Mouse (Mus musculus): ENCODE measurements around the gene Gm9817. TPM values are rescaled to one million over a fixed set of nuclear protein-coding genes. Genes with fewer than 3 reads are reported as not detected.
A peak's percentile ranks its signal among the peaks of the same experiment; 100 is the strongest.
"Not testable (repeated sequence)": the region's sequence is repeated elsewhere in the genome, so short reads cannot be mapped to it uniquely, and the experiment has no call there.

Gene Gm9817
- polyA plus RNA-seq (2015; fragmentation: Nextera tagmentation; extraction: Ambion mirVana): not detected in 2 replicates

DNA sequence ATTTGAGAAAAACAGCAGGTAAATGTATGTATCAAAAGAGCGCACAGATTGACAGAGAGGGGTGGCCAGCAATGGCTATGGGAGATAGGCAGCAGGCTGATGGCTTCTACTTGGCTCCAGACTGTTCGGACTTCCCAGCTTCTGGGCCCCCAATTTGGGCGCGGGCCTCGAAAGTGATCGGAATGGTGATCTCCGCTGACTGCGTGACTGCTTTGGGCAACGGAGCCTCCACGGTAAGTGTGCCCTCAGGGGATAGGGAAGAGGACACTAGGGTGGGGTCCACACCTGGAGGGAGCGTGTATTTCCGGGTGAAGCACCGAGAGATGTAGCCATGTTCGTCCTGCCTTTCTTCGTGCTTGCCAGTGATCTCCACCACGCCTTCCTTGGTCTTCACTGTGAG, at the start of gene Gm9817:
Gene Gm9817, plus strand, starts transcription at position 301 of the 400 bp plus-strand sequence.
- not testable (repeated sequence) for H3K9me3 ChIP-seq (ENCODE audit: control insufficient read depth, low read length); H3K4me2 ChIP-seq (ENCODE audit: low read depth, low read length); H3K9ac ChIP-seq (ENCODE audit: low read length); H3K27me3 ChIP-seq (ENCODE audit: control insufficient read depth, insufficient read depth, low read depth, low read length); H3K4me3 ChIP-seq (ENCODE audit: low read length); H3K4me1 ChIP-seq (replicated peaks; ENCODE audit: control insufficient read depth, insufficient read depth, low read length); H3K27ac ChIP-seq (ENCODE audit: low read length); H3K36me3 ChIP-seq (ENCODE audit: control insufficient read depth, insufficient read depth, low read length)
- WGBS: 55% methylated on average over 16 of the region's 16 CpGs
- ATAC-seq (ENCODE audit: low read depth): peak; percentile 10; the same call in 1 of the 2 replicates

DNA sequence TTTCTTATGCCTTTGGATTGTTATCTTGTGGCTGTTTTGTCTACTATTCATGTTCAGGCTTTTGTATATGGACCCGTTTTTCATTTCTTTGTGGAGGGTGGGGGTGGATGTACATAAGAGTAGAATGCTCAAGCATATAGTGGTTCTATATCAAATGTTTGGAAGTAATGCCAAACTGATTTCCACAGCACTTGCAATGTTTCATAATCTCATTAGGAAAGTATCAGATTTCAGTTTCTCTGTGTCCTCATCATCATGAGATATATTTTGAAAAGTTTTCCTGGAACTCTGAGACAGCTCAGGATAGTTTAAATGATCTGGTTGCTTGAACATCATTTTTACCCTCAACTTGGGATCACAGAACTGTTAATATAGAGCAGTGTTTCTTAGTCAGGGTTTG, 48.7 kb upstream of the Gm9817 start:
- WGBS: 61% methylated on average over 1 of the region's 1 CpGs
- Histone ChIP-seq H3K4me3 (ENCODE audit: low read length) (no peak overlapping the region), H3K27ac (ENCODE audit: low read length) (no peak overlapping the region), H3K27me3 (ENCODE audit: control insufficient read depth, insufficient read depth, low read depth, low read length) (no peaks in the 10 kb centered on the region), H3K36me3 (ENCODE audit: control insufficient read depth, insufficient read depth, low read length) (no peaks in the 10 kb centered on the region), H3K9me3 (ENCODE audit: control insufficient read depth, low read length) (no peaks in the 10 kb centered on the region), H3K4me2 (ENCODE audit: low read depth, low read length) (no peak overlapping the region), H3K9ac (ENCODE audit: low read length) (no peak overlapping the region), H3K4me1 (replicated peaks; ENCODE audit: control insufficient read depth, insufficient read depth, low read length) (peaks cover 3% of the 10 kb centered on the region; the same call in 1 of the 2 replicates)
- no peak for ATAC-seq (ENCODE audit: low read depth)

DNA sequence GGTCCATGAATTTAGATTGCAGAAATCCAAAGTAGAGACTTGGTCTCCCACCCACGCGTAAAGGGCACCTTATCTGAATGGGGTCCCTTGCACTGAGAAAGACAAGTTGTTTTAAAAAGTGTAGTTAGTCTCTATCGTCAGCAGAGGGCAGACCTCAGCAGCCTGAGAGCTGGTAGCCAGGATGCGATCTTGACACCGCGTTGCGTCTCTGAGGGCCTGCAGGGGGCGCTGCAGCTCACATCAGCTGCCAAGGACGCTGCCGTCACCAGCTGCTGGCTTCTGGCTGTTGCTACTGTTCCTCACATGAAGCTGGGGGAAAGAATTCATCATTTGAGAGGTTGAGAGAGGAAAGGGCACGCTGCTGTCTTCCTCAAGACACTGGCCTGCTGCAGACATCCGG, 47.7 kb upstream of the Gm9817 start:
- no peak overlapping the region for H3K9ac ChIP-seq (ENCODE audit: low read length)
- ATAC-seq (ENCODE audit: low read depth): peak; percentile 72
- no peak overlapping the region for H3K4me3 ChIP-seq (ENCODE audit: low read length)
- no peaks in the 10 kb centered on the region for H3K36me3 ChIP-seq (ENCODE audit: control insufficient read depth, insufficient read depth, low read length)
- H3K27me3 ChIP-seq (ENCODE audit: control insufficient read depth, insufficient read depth, low read depth, low read length): no peaks in the 10 kb centered on the region
- peaks cover 3% of the 10 kb centered on the region; the same call in 1 of the 2 replicates for H3K4me1 ChIP-seq (replicated peaks; ENCODE audit: control insufficient read depth, insufficient read depth, low read length)
- no peaks in the 10 kb centered on the region for H3K9me3 ChIP-seq (ENCODE audit: control insufficient read depth, low read length)
- 4% methylated on average over 12 of the region's 12 CpGs for WGBS
- no peak overlapping the region; the same call in 1 of the 2 replicates for H3K27ac ChIP-seq (ENCODE audit: low read length)
- H3K4me2 ChIP-seq (ENCODE audit: low read depth, low read length): peak overlapping the region; percentile 28

DNA sequence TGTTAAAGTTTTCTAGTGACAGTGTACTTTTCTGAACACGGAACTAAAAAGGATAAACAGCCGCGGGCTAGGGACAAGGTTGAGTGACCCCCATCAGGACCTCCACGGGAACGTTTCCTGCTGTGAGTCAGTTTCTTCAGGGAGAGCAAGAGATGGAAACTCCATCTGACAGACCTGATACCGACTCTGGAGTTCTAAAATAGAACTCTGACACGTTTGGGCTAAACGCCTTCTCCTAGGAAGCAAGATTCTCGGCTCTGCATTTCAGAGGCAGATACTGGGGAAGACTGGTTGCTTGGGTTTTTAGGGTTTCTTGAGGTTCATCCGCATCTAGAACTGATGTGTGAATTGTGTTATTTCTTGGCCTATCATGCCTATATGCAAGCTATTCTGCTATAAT, 47.2 kb upstream of the Gm9817 start:
- H3K4me2 ChIP-seq (ENCODE audit: low read depth, low read length): peak overlapping the region; percentile 28
- WGBS: 32% methylated on average over 10 of the region's 10 CpGs
- no peaks in the 10 kb centered on the region for H3K36me3 ChIP-seq (ENCODE audit: control insufficient read depth, insufficient read depth, low read length)
- peaks cover 3% of the 10 kb centered on the region; the same call in 1 of the 2 replicates for H3K4me1 ChIP-seq (replicated peaks; ENCODE audit: control insufficient read depth, insufficient read depth, low read length)
- H3K4me3 ChIP-seq (ENCODE audit: low read length): no peak overlapping the region
- no peaks in the 10 kb centered on the region for H3K9me3 ChIP-seq (ENCODE audit: control insufficient read depth, low read length)
- peak overlapping the region; percentile 34; the same call in 1 of the 2 replicates for H3K27ac ChIP-seq (ENCODE audit: low read length)
- ATAC-seq (ENCODE audit: low read depth): peak; percentile 24; the same call in 1 of the 2 replicates
- H3K27me3 ChIP-seq (ENCODE audit: control insufficient read depth, insufficient read depth, low read depth, low read length): no peaks in the 10 kb centered on the region
- H3K9ac ChIP-seq (ENCODE audit: low read length): no peak overlapping the region

DNA sequence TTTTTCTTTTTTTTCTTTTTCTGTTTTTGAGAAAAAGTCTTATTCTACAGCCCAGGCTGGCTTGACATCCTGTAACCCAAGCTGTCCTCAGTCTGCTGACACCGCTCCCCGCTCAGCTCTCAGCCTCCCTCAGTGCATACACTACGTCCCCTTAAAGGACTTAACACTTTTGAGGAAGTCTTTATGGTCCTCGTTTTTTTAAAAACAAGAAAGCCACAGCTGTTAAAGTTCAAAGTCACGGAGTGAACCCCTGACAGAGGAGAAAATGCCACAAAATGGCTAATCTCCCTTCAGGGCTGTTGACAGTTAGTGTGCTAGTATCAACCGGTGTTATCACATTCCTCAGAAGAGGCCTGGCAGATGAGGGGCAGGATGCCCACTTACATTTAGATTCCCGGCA, 46.7 kb upstream of the Gm9817 start:
- Histone ChIP-seq H3K9me3 (ENCODE audit: control insufficient read depth, low read length) (no peaks in the 10 kb centered on the region), H3K27me3 (ENCODE audit: control insufficient read depth, insufficient read depth, low read depth, low read length) (no peaks in the 10 kb centered on the region), H3K36me3 (ENCODE audit: control insufficient read depth, insufficient read depth, low read length) (no peaks in the 10 kb centered on the region), H3K9ac (ENCODE audit: low read length) (no peak overlapping the region), H3K27ac (ENCODE audit: low read length) (no peak overlapping the region; the same call in 1 of the 2 replicates), H3K4me3 (ENCODE audit: low read length) (no peak overlapping the region), H3K4me1 (replicated peaks; ENCODE audit: control insufficient read depth, insufficient read depth, low read length) (peaks cover 3% of the 10 kb centered on the region; the same call in 1 of the 2 replicates), H3K4me2 (ENCODE audit: low read depth, low read length) (no peak overlapping the region)
- ATAC-seq (ENCODE audit: low read depth): peak; percentile 94
- WGBS: 22% methylated on average over 7 of the region's 7 CpGs

DNA sequence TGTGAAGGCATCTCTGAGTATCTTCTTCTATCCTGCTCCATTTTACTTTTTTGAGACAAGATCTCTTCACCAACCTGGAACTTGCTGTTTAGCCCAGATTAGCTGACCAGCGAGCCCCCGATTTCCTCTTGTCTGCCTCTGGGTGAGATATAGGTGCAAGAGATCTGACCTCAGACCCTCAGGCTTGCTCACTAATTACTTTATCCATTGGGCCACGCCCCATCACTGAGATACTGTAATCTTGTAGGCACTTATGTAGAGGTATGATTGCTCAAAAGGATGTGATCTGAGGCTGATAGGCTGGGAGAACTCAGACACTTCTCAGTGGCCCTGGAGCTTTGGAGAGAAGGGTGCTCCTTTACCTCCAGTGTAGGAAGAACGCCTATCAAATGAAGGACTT, 46.0 kb upstream of the Gm9817 start:
- Histone ChIP-seq H3K27me3 (ENCODE audit: control insufficient read depth, insufficient read depth, low read depth, low read length) (no peaks in the 10 kb centered on the region), H3K36me3 (ENCODE audit: control insufficient read depth, insufficient read depth, low read length) (no peaks in the 10 kb centered on the region), H3K4me2 (ENCODE audit: low read depth, low read length) (no peak overlapping the region), H3K9ac (ENCODE audit: low read length) (no peak overlapping the region), H3K27ac (ENCODE audit: low read length) (no peak overlapping the region), H3K4me1 (replicated peaks; ENCODE audit: control insufficient read depth, insufficient read depth, low read length) (peaks cover 3% of the 10 kb centered on the region; the same call in 1 of the 2 replicates), H3K9me3 (ENCODE audit: control insufficient read depth, low read length) (no peaks in the 10 kb centered on the region), H3K4me3 (ENCODE audit: low read length) (no peak overlapping the region)
- no peak for ATAC-seq (ENCODE audit: low read depth)
- WGBS: 70% methylated on average over 4 of the region's 4 CpGs

DNA sequence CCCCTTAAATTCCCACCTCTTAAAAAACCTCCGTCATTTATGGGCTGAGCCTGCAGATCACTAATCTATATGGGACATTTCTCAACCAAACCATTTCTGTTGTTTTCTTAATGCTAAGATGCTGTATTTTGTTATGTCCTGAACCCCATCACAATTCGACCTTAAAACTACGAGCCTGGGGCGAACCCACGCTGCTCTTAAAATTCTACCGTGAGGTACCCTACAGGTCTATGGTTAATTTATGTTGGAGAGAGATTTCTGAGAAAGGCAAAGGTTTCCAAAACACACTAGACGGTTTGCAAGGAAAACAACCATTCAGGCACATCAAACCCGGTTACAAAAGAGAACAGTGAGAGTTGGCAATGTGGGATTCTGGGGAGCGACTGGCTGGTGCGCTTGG, 45.1 kb upstream of the Gm9817 start:
- H3K4me3 ChIP-seq (ENCODE audit: low read length): no peak overlapping the region
- no peak overlapping the region for H3K27ac ChIP-seq (ENCODE audit: low read length)
- no peak for ATAC-seq (ENCODE audit: low read depth)
- peaks cover 3% of the 10 kb centered on the region; the same call in 1 of the 2 replicates for H3K4me1 ChIP-seq (replicated peaks; ENCODE audit: control insufficient read depth, insufficient read depth, low read length)
- no peaks in the 10 kb centered on the region for H3K36me3 ChIP-seq (ENCODE audit: control insufficient read depth, insufficient read depth, low read length)
- no peak overlapping the region for H3K4me2 ChIP-seq (ENCODE audit: low read depth, low read length)
- no peak overlapping the region for H3K9ac ChIP-seq (ENCODE audit: low read length)
- no peaks in the 10 kb centered on the region for H3K9me3 ChIP-seq (ENCODE audit: control insufficient read depth, low read length)
- no peaks in the 10 kb centered on the region for H3K27me3 ChIP-seq (ENCODE audit: control insufficient read depth, insufficient read depth, low read depth, low read length)
- 90% methylated on average over 10 of the region's 10 CpGs for WGBS

DNA sequence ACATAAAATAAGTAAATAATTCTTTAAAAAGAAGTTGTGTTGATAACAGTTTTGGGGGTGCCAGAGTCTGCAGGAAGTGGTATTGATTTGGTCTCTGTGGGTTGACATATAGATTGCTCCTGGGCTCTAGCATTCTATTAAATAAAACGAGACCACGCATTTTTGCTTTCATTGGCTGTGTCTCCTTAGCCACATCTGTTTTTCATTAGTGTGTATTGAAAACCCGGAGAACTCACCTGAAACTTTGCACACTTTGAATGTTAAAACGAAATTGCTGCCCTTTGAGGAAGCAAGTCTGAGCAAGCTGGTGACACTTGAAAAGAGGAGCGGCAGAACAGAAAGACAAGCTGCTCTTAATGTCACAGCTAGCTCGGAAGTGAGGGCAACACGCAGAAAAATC, 43.7 kb upstream of the Gm9817 start:
- Histone ChIP-seq H3K4me2 (ENCODE audit: low read depth, low read length) (no peak overlapping the region), H3K9ac (ENCODE audit: low read length) (no peak overlapping the region), H3K4me3 (ENCODE audit: low read length) (no peak overlapping the region), H3K36me3 (ENCODE audit: control insufficient read depth, insufficient read depth, low read length) (no peaks in the 10 kb centered on the region), H3K27me3 (ENCODE audit: control insufficient read depth, insufficient read depth, low read depth, low read length) (no peaks in the 10 kb centered on the region), H3K4me1 (replicated peaks; ENCODE audit: control insufficient read depth, insufficient read depth, low read length) (peaks cover 3% of the 10 kb centered on the region; the same call in 1 of the 2 replicates), H3K9me3 (ENCODE audit: control insufficient read depth, low read length) (no peaks in the 10 kb centered on the region), H3K27ac (ENCODE audit: low read length) (no peak overlapping the region)
- no peak for ATAC-seq (ENCODE audit: low read depth)
- 68% methylated on average over 7 of the region's 7 CpGs for WGBS

DNA sequence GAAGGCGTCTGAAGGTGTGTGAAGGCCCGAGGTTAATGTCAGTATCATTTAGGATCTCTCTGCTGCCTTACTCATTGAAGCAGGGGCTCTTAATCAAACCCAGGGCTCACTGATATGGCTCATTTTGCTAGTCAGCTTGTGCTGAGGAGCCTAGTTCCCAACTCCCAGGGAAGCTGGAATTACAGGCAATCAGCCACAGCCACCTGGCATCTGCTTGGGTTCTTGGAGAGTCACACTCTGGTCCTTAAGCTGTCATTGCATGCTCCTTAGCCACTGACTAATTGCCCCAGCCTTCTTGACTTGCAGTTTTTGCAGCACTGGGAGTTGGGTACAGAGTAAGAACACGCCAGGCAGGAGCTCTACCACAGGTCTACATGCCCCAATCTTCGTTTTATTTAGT, 42.1 kb upstream of the Gm9817 start:
- Histone ChIP-seq H3K36me3 (ENCODE audit: control insufficient read depth, insufficient read depth, low read length) (no peaks in the 10 kb centered on the region), H3K4me3 (ENCODE audit: low read length) (no peak overlapping the region), H3K27ac (ENCODE audit: low read length) (no peak overlapping the region), H3K9ac (ENCODE audit: low read length) (no peak overlapping the region), H3K4me2 (ENCODE audit: low read depth, low read length) (no peak overlapping the region), H3K9me3 (ENCODE audit: control insufficient read depth, low read length) (no peaks in the 10 kb centered on the region), H3K27me3 (ENCODE audit: control insufficient read depth, insufficient read depth, low read depth, low read length) (no peaks in the 10 kb centered on the region), H3K4me1 (replicated peaks; ENCODE audit: control insufficient read depth, insufficient read depth, low read length) (peaks cover under 1% of the 10 kb centered on the region; the same call in 1 of the 2 replicates)
- 79% methylated on average over 4 of the region's 4 CpGs for WGBS
- no peak for ATAC-seq (ENCODE audit: low read depth)

DNA sequence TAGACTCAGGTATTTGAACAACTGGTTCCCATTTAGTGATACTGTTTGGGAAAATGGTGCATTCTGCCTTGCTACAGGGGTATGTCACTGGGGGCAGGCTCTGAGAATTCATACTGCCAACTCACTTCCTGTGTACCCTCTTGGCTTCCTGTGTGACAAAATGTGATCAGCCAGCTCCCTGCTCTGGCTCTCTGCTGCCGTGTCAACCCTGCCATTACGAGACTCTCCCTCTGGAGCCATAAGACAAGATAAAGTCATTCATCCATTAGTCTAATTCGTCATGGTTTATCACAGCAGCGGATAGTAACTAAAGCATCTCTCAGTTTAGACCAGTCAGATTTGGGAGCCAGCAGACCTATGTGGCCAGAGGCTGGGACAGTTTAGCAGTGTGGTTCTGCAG, 38.3 kb upstream of the Gm9817 start:
- no peak overlapping the region for H3K27ac ChIP-seq (ENCODE audit: low read length)
- no peak overlapping the region for H3K9ac ChIP-seq (ENCODE audit: low read length)
- no peaks in the 10 kb centered on the region; the same call in 1 of the 2 replicates for H3K4me1 ChIP-seq (replicated peaks; ENCODE audit: control insufficient read depth, insufficient read depth, low read length)
- no peaks in the 10 kb centered on the region for H3K36me3 ChIP-seq (ENCODE audit: control insufficient read depth, insufficient read depth, low read length)
- 59% methylated on average over 4 of the region's 4 CpGs for WGBS
- ATAC-seq (ENCODE audit: low read depth): no peak
- H3K4me3 ChIP-seq (ENCODE audit: low read length): no peak overlapping the region
- no peak overlapping the region for H3K4me2 ChIP-seq (ENCODE audit: low read depth, low read length)
- H3K27me3 ChIP-seq (ENCODE audit: control insufficient read depth, insufficient read depth, low read depth, low read length): no peaks in the 10 kb centered on the region
- H3K9me3 ChIP-seq (ENCODE audit: control insufficient read depth, low read length): no peaks in the 10 kb centered on the region

Data from lung, embryonic 16.5 days (tissue).